Mouse (Mus musculus): ENCODE results near the gene Lrfn4.

- TF ChIP-seq CTCF (IDR thresholded peaks at IDR 0.05; ENCODE audit: low read depth, low read length) (no peak), GATA1 (IDR thresholded peaks at IDR 0.05; ENCODE audit: borderline replicate concordance, low read length) (no peak), POLR2AphosphoS5 (IDR thresholded peaks at IDR 0.05; ENCODE audit: insufficient replicate concordance, low read depth, low read length) (no peak), TAL1 (conservative IDR thresholded peaks at IDR 0.05; ENCODE audit: low read depth, low read length) (no peak)
These were observed 5.4 kb downstream of the Lrfn4 start for GRCm38 (mm10) chr19:4610109-4610508.

All from G1E (cell line).